Mouse (Mus musculus) embryonic fibroblast, embryonic 13.5 days (primary cell): ENCODE data around the gene Camta1.

Source experiments
- CTCF ChIP-seq: IDR thresholded peaks from 2 replicates; pipeline ENCODE4 v1.5.1; 2011; ENCODE audit warnings: mild to moderate bottlenecking, control low read depth, low read length, moderate library complexity, borderline replicate concordance; ENCODE audit not compliant: insufficient read depth
- POLR2A ChIP-seq: IDR thresholded peaks from 2 replicates; pipeline ENCODE4 v1.6.1; 2011; ENCODE audit warnings: low read depth, mild to moderate bottlenecking, control low read depth, low read length, moderate library complexity

DNA sequence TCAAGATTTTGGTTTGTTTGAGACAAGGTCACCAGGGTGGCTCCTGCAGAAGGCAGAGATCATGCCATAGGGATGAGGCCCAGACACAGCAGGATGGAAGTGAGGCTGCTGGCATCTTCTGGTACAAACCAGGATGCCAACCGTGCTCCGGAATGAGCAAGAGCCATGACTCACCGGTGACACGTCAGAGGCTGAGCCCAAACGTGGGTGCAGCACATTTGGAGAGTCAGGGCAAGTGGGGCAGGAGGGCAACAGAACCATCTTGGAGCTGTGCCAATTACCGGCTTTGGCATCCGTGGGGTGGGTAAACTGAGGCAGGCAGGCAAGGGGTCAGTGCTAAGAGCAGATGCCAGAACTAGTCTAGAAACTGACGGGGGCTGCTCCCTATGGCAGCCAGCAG is 888.4 kb downstream of the Camta1 start:
- TF ChIP-seq CTCF (no peak), POLR2A (no peak)
